Mouse (Mus musculus) stomach, embryonic 14.5 days (tissue): ENCODE measurements around the gene Ttyh3. TPM values are rescaled to one million over a fixed set of nuclear protein-coding genes. Genes with fewer than 3 reads are reported as not detected.

Source experiments
- ATAC-seq: fragments of 200-750 bp; cut with Nextera tagmentation; 2 replicates; pipeline ENCODE4 v1.8.0; 2017; ENCODE audit warnings: low read depth, moderate TSS enrichment; ENCODE audit not compliant: insufficient number of reproducible peaks, insufficient read depth, low FRiP score
- H3K27ac ChIP-seq: fragments of 300-500 bp; sonication (generic); 2 replicates; pipeline ENCODE4 v1.5.1; 2014; ENCODE audit warnings: mild to moderate bottlenecking, low read length, moderate library complexity, mixed read lengths
- H3K27me3 ChIP-seq: fragments of 300-500 bp; sonication (generic); 2 replicates; pipeline ENCODE4 v1.6.1; 2014; ENCODE audit warnings: low read length, control low read depth, mixed read lengths; ENCODE audit not compliant: control insufficient read depth, insufficient read depth
- H3K36me3 ChIP-seq: fragments of 300-500 bp; sonication (generic); 2 replicates; pipeline ENCODE4 v1.6.1; 2014; ENCODE audit warnings: mild to moderate bottlenecking, control low read depth, low read length, moderate library complexity, mixed read lengths; ENCODE audit not compliant: control insufficient read depth, insufficient read depth
- H3K4me1 ChIP-seq: fragments of 300-500 bp; sonication (generic); 2 replicates; pipeline ENCODE4 v1.6.1; 2014; ENCODE audit warnings: low read length, control low read depth, mixed read lengths; ENCODE audit not compliant: control insufficient read depth, insufficient read depth
- H3K4me2 ChIP-seq: fragments of 300-500 bp; sonication (generic); replicated peaks from 2 replicates; pipeline ENCODE4 v1.6.1; 2014; ENCODE audit warnings: low read depth, low read length, control low read depth
- H3K4me3 ChIP-seq: fragments of 300-500 bp; sonication (generic); 2 replicates; pipeline ENCODE4 v1.5.1; 2014; ENCODE audit warnings: low read depth, low read length, control low read depth
- H3K9ac ChIP-seq: fragments of 300-500 bp; sonication (generic); replicated peaks from 2 replicates; pipeline ENCODE4 v1.6.1; 2014; ENCODE audit warnings: low read depth, mild to moderate bottlenecking, control low read depth, low read length, moderate library complexity, mixed read lengths
- H3K9me3 ChIP-seq: fragments of 300-500 bp; sonication (generic); 2 replicates; pipeline ENCODE4 v1.6.1; 2016; ENCODE audit warnings: low read depth, low read length, control low read depth; ENCODE audit not compliant: control insufficient read depth
- WGBS: fragments of 180-500 bp; shearing (Covaris S2); extraction: QIAGEN DNeasy Blood & Tissue Kit; methylation state at CpG from one replicate; pipeline ENCODE4 v1.1.7; 2014; 5-methylcytosine and 5-hydroxymethylcytosine counted together
- polyA plus RNA-seq: library from polyadenylated mRNA; unstranded; fragments of >200 nt; fragmentation: Nextera tagmentation; extraction: Ambion mirVana; gene quantifications from 2 replicates; pipeline ENCODE4 v1.2.1, GENCODE M21; 2014

The Ttyh3 gene
- polyA plus RNA-seq, 1 experiment from 2014 or later = 43.1 TPM

DNA sequence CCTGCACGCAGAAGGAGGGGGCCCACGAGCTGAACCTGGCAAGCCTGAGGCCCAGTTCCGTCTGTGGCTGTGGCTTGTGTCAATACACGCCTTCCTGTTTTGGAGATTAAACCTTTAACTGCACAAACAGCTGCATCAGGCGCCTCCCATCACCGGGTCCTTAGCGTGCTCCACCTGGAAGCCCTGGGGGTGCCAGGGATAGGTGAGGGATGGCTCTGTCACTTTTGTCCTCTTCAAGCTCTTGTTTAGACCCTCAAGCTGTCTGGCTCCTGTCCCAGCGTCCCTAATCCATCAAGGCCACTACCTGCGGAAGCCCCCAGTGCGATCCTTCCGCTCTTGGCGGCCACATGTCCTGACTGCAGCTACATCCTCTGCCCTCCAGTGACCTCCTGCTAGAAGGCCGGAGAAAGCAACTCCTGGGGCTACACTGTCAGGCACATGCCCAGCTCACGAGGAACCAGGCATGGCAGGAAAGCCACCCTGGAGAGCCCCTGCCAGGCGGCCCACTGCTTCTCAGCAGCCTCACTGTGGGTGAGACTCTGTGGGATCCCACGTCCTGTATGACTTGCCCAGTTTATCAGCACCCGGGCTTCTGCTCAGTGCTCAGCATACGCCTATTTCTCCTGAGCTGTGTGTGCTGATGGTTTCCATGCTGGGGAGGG lies 51.8 kb downstream of the Ttyh3 start:
- ATAC-seq = peak; percentile 70
- no peak overlapping the region for H3K9ac ChIP-seq

DNA sequence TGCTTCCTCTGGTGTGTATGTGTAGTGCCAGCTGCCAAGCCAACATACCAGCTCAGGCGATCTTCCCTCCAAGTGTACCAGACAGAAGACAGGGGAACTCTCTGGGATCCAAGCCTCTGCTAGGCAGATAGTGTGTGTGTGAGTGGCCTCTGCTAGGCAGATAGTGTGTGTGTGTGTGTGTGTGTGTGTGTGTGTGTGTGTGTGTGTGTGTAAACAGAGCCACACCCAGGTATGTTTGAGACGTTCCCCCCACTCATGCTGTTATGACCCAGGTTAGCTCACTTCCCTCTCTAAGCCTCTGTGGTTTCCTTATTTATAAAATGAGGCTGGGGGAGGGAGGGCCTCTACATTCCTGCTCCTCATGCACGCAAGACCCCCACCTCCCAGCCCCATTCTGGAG lies 52.4 kb downstream of the Ttyh3 start:
- peak; percentile 61 for ATAC-seq
- H3K4me2 ChIP-seq = peak overlapping the region; percentile 12; the same call in 1 of the 2 replicates
- no peaks in the 10 kb centered on the region for H3K27me3 ChIP-seq
- no peak overlapping the region for H3K4me3 ChIP-seq
- no peak overlapping the region for H3K9ac ChIP-seq
- H3K36me3 ChIP-seq = no peaks in the 10 kb centered on the region
- peaks cover 13% of the 10 kb centered on the region for H3K4me1 ChIP-seq
- WGBS = 32% methylated on average over 3 of the region's 3 CpGs
- peak overlapping the region; percentile 63; the same call in 1 of the 2 replicates for H3K27ac ChIP-seq
- H3K9me3 ChIP-seq = no peaks in the 10 kb centered on the region

More for the DNA sequence above, 51.8 kb downstream of the Ttyh3 start:
- Histone ChIP-seq H3K27me3 (no peaks in the 10 kb centered on the region), H3K4me3 (no peak overlapping the region), H3K36me3 (no peaks in the 10 kb centered on the region), H3K27ac (peak overlapping the region; percentile 63), H3K4me1 (peaks cover 13% of the 10 kb centered on the region), H3K9me3 (no peaks in the 10 kb centered on the region), H3K4me2 (peak overlapping the region; percentile 12; the same call in 1 of the 2 replicates)
- WGBS = 49% methylated on average over 18 of the region's 18 CpGs

DNA sequence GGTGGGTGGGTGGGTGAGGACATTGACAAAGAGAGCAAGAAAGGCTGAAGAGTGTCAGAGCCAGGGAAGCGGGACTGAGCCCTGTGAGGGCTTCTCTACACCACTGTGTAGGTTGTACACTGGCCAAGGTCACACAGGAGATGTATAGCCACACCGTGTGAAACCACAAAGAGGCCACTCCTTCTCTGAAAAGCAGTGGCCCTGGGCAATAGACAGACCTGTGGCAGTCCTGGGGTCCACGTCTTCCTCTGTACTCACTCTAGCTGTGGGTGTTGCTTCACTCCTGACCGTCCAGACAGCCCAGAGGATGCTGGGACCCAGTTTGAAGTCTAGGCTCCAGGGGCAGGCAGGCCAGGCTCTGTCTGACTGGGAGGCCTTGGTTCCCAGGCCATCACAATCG lies 54.0 kb downstream of the Ttyh3 start:
- Histone ChIP-seq H3K4me1 (peaks cover 10% of the 10 kb centered on the region), H3K4me2 (no peak overlapping the region), H3K9ac (no peak overlapping the region), H3K9me3 (no peaks in the 10 kb centered on the region), H3K36me3 (no peaks in the 10 kb centered on the region), H3K27me3 (no peaks in the 10 kb centered on the region), H3K27ac (no peak overlapping the region), H3K4me3 (no peak overlapping the region)
- 73% methylated on average over 5 of the region's 5 CpGs for WGBS
- no peak for ATAC-seq

DNA sequence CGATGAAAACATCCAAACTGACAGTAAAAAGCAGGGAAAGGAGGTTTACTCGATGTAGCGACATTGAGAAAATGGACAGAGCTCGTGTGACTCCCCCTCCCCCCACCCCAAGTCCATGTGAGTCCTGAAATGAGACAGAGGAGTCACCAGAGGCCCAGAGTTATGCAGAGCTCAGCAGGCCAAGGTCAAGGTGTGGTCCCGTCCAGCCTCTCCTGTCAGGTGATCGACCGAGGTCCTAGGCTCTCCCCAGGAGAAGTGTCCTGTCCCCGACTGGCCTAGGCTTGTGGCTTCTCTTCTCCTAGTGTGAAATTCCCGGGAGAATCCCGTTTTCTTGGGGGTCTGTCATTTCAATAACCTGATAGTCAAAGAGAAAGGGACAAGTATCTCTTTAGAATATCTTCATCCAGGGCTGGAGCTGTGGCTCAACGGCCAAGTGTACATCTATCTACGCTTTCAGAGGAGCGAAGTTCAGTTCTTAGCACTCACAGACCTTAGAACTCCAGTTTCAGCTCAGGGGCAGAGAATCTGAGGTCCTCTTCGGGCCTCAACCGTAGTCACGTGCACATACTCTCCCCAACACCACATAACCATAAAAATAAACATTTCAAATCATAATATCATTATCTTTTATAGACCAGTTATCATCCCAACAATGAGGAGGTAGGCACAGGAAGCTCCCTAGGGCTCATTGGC lies 59.6 kb downstream of the Ttyh3 start:
- 82% methylated on average over 16 of the region's 16 CpGs for WGBS
- Histone ChIP-seq H3K4me2 (no peak overlapping the region), H3K4me3 (no peak overlapping the region), H3K27me3 (no peaks in the 10 kb centered on the region), H3K9ac (no peak overlapping the region), H3K36me3 (no peaks in the 10 kb centered on the region), H3K9me3 (no peaks in the 10 kb centered on the region), H3K27ac (no peak overlapping the region), H3K4me1 (peaks cover 6% of the 10 kb centered on the region; the same call in 1 of the 2 replicates)
- ATAC-seq = no peak

DNA sequence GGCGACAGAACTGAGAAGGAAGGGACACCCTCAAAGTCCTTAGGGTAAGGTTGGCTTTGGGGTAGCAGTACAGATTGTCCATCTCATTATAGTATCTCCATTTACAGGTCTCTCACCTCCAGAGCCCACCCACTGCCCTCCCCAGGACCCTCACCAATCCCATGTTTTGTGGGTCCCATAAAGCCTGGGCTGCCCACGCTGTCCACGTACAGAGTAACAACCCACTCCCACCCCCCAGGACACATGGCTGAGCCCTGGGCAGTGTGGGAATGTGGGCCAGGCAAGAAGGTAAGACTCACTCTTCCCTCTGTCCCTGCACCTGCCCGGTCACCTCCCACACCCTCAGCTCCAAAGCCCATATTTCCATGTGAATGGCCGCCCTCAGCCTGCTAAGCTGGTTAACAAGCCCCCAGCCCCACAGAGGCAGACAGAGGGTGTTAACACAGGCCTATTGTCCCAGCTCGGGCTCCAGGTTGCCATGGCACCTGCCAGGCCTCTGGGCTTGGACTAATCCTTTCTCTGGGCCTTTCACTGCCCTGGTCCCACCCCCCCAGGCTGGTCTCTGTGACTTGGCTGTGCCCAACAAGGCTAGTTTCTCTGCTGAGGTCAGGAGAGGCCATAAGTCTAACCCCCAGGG lies 65.0 kb downstream of the Ttyh3 start:
- ATAC-seq = no peak
- no peaks in the 10 kb centered on the region for H3K9me3 ChIP-seq
- no peaks in the 10 kb centered on the region for H3K36me3 ChIP-seq
- 51% methylated on average over 6 of the region's 6 CpGs for WGBS
- peaks cover 41% of the 10 kb centered on the region for H3K4me1 ChIP-seq
- no peak overlapping the region for H3K27ac ChIP-seq
- no peak overlapping the region for H3K9ac ChIP-seq
- H3K4me2 ChIP-seq = no peak overlapping the region
- no peaks in the 10 kb centered on the region for H3K27me3 ChIP-seq
- H3K4me3 ChIP-seq = no peak overlapping the region

DNA sequence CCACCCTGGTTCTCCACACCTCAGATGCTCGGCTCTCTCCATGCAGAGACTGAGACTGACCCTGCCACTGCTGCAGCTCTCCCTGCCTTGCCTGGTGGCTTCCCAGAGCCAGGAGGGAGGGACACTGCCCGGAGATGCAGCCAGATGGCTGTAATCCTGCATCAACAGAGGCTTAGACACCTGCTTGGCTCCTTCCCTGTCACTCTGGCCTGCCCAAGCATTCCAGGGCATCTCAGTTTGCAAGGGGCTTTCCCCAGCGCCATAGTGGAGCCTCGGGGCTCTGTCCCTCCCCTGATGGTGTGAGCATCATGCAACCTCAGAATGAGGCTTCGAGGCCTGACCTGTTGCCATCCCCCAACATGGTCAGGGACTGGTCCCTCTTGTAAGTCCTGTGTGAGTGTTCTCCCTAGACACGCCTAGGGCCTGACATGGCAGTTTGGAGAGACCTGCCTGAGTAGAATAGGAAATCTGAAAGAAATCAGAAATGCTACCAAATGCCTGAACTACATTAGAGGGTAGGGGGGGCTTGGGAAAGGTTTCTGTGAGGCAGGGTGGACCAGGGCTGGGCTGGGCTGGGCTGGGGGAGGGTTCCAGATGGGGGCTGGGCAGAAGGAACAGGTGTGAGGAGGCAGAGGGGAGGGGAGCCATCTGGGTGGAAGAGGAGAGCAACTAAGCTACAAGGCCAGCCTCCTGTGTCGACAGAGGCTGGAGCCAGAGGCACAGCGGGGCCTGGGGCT lies 65.7 kb downstream of the Ttyh3 start:
- no peak for ATAC-seq
- no peak overlapping the region for H3K4me2 ChIP-seq
- no peak overlapping the region for H3K27ac ChIP-seq
- no peak overlapping the region for H3K9ac ChIP-seq
- no peaks in the 10 kb centered on the region for H3K27me3 ChIP-seq
- no peak overlapping the region for H3K4me3 ChIP-seq
- H3K4me1 ChIP-seq = peaks cover 44% of the 10 kb centered on the region
- no peaks in the 10 kb centered on the region for H3K36me3 ChIP-seq
- WGBS = 49% methylated on average over 8 of the region's 8 CpGs
- no peaks in the 10 kb centered on the region for H3K9me3 ChIP-seq

DNA sequence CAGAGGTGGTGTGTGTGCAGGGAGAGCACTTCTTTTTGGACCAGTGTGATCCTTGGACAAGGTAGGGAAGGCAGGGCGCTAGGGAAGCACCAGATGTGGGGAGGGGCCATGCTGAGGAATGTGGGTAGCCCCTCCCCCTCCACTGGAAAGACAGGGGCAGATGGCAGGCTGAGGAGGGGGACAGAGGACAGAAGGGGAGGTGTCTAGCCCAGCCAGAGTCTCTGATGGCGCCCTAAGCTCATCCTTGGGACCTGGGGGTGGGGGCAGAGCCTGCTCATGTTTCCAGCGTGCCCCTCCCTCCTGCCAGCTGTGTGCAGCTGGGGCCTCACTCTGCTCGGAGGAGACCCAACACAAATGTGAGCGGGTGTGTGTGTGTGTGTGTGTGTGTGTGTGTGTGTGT lies 67.3 kb downstream of the Ttyh3 start:
- 3% methylated on average over 5 of the region's 5 CpGs for WGBS
- Histone ChIP-seq H3K4me3 (no peak overlapping the region), H3K9ac (no peak overlapping the region), H3K4me1 (peaks cover 40% of the 10 kb centered on the region), H3K27me3 (no peaks in the 10 kb centered on the region), H3K27ac (0 out of 2 replicates have a peak overlapping the region, but pooled peaks have one; percentile 55), H3K9me3 (no peaks in the 10 kb centered on the region), H3K36me3 (no peaks in the 10 kb centered on the region), H3K4me2 (no peak overlapping the region)
- peak; percentile 56 for ATAC-seq

DNA sequence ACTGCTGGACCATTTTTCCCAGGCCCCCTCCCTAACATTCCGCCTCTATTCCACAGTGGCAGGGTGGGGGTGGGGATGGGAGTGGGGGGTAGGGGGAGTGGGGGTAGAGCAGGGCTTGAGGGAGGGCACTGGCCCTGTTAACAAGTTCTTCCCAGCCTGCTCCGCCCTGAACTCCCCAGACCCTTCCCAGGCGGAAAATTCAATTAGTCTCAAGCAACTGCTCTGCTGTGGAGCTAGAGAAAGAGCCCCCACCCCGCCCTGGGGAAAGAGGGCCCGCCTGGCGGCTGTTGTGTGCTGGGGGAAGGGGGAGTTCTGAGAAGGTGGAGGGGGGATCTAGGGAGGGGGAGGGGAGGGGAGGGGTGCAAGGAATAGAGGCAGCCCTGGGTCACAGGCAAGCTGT lies 69.1 kb downstream of the Ttyh3 start:
- WGBS = 21% methylated on average over 6 of the region's 6 CpGs
- Histone ChIP-seq H3K9me3 (no peaks in the 10 kb centered on the region), H3K4me2 (no peak overlapping the region), H3K4me3 (no peak overlapping the region), H3K4me1 (peaks cover 40% of the 10 kb centered on the region), H3K27me3 (no peaks in the 10 kb centered on the region), H3K27ac (no peak overlapping the region), H3K36me3 (no peaks in the 10 kb centered on the region), H3K9ac (no peak overlapping the region)
- peak; percentile 35; the same call in 1 of the 2 replicates for ATAC-seq
